ENCODE assay signal across 8 mouse cellular contexts in the genomic region with DNA sequence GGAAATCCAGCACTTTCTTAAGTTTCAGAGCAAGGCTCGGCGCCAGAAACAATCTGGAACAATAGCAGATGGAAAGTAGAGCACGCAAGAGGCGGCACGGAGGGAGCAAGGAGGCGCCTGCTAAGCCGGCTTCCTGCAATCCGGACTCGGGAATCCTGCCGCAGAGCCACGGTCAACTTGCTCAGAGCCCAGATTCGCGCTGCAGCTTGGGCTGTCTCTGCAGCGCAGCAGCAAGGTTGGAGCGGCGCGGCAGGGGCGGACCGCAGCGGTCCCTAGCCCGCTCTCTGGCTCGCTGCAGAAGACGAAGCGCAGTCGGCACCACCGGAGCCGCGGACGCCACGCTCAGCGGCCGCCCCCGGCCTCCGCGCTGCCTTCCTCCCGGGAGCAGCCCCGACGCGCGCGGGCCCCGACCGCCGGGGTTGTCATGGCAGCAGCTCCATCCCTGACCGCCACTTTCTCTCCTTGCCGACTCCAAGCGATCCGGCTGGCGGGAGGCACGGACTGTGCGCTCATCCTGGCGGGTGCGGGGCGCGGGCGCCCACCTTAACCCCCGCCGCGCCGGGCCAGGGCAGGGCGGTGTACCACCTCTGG.
DNase-seq lines count a peak whose midpoint lies in the region; ATAC-seq and TF ChIP-seq lines count a peak whose summit lies in the region.

No protein-coding gene starts in this region.

- 0 out of 2 replicates have a peak, but pooled peaks cover 4% of the 10 kb centered on the region for H3K4me1 ChIP-seq in hindbrain, postnatal 0 days (ENCODE audit: insufficient read depth, low read length)
- H3K4me1 ChIP-seq in limb, embryonic 14.5 days (ENCODE audit: control insufficient read depth, insufficient read depth, low read length) = peaks cover 7% of the 10 kb centered on the region; the same call in 1 of the 2 replicates

- peak; percentile 81 for ATAC-seq in hindbrain, postnatal 0 days
- peak; percentile 72 for ATAC-seq in limb, embryonic 14.5 days (ENCODE audit: low FRiP score, low read depth)

- no peaks in the 10 kb centered on the region for H3K36me3 ChIP-seq in hindbrain, postnatal 0 days (ENCODE audit: insufficient read depth, low read length)
- H3K36me3 ChIP-seq in limb, embryonic 14.5 days (ENCODE audit: control insufficient read depth, insufficient read depth, low read length) = no peaks in the 10 kb centered on the region

- peak overlapping the region; percentile 63 for H3K9ac ChIP-seq in hindbrain, postnatal 0 days (replicated peaks; ENCODE audit: low read length)
- H3K9ac ChIP-seq in limb, embryonic 14.5 days (ENCODE audit: low read depth, low read length, severe bottlenecking) = peak overlapping the region; percentile 54

- peak overlapping the region; percentile 91 for H3K4me2 ChIP-seq in hindbrain, postnatal 0 days (ENCODE audit: low read depth, low read length)
- peak overlapping the region; percentile 87 for H3K4me2 ChIP-seq in limb, embryonic 14.5 days (replicated peaks; ENCODE audit: low read depth, low read length, severe bottlenecking)

- TF ChIP-seq POLR2A in limb, embryonic 14.5 days (IDR thresholded peaks at IDR 0.05; ENCODE audit: borderline replicate concordance, extremely low read depth, insufficient read depth, insufficient read length) = no peak

- no peak for TF ChIP-seq CTCF in hindbrain, postnatal 0 days (IDR thresholded peaks at IDR 0.05; ENCODE audit: low read depth)

- WGBS in hindbrain, postnatal 0 days = under 1% methylated on average over 46 of the region's 61 CpGs
- under 1% methylated on average over 34 of the region's 61 CpGs for WGBS in limb, embryonic 14.5 days

- peak overlapping the region; percentile 57 for H3K4me3 ChIP-seq in hindbrain, postnatal 0 days (ENCODE audit: low read length)
- peak overlapping the region; percentile 51 for H3K4me3 ChIP-seq in limb, embryonic 14.5 days (replicated peaks; ENCODE audit: low read length)

- DNase-seq in layer of hippocampus, adult 11-12 months (ENCODE audit: low spot score) = peak; percentile 36
- no peak for DNase-seq in layer of hippocampus, adult 9-10 months (ENCODE audit: low spot score)
- DNase-seq in cerebellum, postnatal 36 days = peak; percentile 74 to 75
- DNase-seq in gastrocnemius, adult 18-20 months (ENCODE audit: low spot score) = peak; percentile 14
- DNase-seq in hindbrain, postnatal 0 days (ENCODE audit: low spot score) = peak; percentile 78
- DNase-seq in limb, embryonic 14.5 days (ENCODE audit: low spot score) = peak; percentile 81
- peak; percentile 20 for DNase-seq in ovary, postnatal 14 days (ENCODE audit: low spot score)
- DNase-seq in spleen, adult 18-20 months = no peak

- peak overlapping the region; percentile 80 for H3K27ac ChIP-seq in hindbrain, postnatal 0 days
- peak overlapping the region; percentile 81 for H3K27ac ChIP-seq in limb, embryonic 14.5 days (replicated peaks; ENCODE audit: low read depth, low read length)

- H3K9me3 ChIP-seq in hindbrain, postnatal 0 days (ENCODE audit: low read length) = no peaks in the 10 kb centered on the region
- no peaks in the 10 kb centered on the region for H3K9me3 ChIP-seq in limb, embryonic 14.5 days (ENCODE audit: control insufficient read depth, low read length)

- H3K27me3 ChIP-seq in hindbrain, postnatal 0 days (ENCODE audit: insufficient read depth, low read length) = no peaks in the 10 kb centered on the region
- H3K27me3 ChIP-seq in limb, embryonic 14.5 days (ENCODE audit: control insufficient read depth, insufficient read depth, low read length) = peaks cover 61% of the 10 kb centered on the region

Comparison
In these comparisons a context has a peak if more than half of its experiments do, and no peak if none do; other contexts are left out.
1. DNase-seq: peak in layer of hippocampus, adult 11-12 months (single experiment), cerebellum, postnatal 36 days (2 of 2), gastrocnemius, adult 18-20 months (single experiment), hindbrain, postnatal 0 days (single experiment), limb, embryonic 14.5 days (single experiment) and ovary, postnatal 14 days (single experiment); none in layer of hippocampus, adult 9-10 months (single experiment) and spleen, adult 18-20 months (0 of 2).